Comparison of ENCODE assay signal across 9 mouse cellular contexts in the genomic region with DNA sequence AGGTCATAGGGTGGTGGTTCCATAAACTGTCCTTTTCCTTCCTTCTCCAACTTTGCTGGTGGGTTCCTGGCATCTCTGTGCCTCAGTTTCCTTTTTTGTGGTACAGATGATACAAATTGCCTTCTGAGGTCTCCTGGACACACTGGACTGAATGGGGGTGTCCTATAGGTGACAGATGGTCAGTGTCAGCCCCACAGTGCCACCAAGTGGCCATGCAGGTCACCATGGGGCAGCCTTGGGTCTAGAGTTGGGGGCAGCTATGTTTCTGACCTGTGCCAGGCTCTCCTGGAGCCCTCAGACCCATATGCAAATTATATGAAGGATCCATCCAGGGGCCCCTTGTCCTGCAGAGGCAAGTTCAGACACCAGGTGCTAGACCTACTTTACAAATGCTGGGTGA. TPM values are rescaled to one million over a fixed set of nuclear protein-coding genes. Genes with fewer than 3 reads are reported as not detected.
DNase-seq lines count a peak whose midpoint lies in the region; TF ChIP-seq lines count a peak whose summit lies in the region.
"Had no signal": no experiment of that assay in that cellular context is flagged by ENCODE, and none has a peak within 500 bp of the region (broad histone marks: within the 10 kb centered on the region; RNA-seq: fewer than 3 reads in every experiment).

No protein-coding gene starts in this region.

- H3K4me3 ChIP-seq in kidney, adult 2 months (ENCODE audit: insufficient read depth, low read depth, low read length) = no peak overlapping the region
- no peak overlapping the region for H3K4me3 ChIP-seq in ES-E14 (ENCODE audit: insufficient read depth in 1 of 2, low read depth in 1 of 2, low read length in 2 of 2, poor library complexity in 1 of 2, severe bottlenecking in 1 of 2)

- in situ Hi-C loops in ES-E14 (cut with MboI; ENCODE audit: low sequenced_read_pairs in 2 of 2, unreplicated experiment in 2 of 2) = no loop called here

- DNase-seq in kidney, adult 2 months = peak; percentile 31
- no peak for DNase-seq in kidney, adult 11 months
- DNase-seq in ES-E14 (ENCODE audit: low read depth, low spot score) = no peak
- peak; percentile 82 for DNase-seq in embryo, embryonic 10 days (ENCODE audit: low spot score)
- DNase-seq in kidney, adult 9 months = peak; percentile 25
- peak; percentile 45 for DNase-seq in retina, postnatal 1 day
- DNase-seq in c-Kit-positive CD71-positive TER-119-positive erythroid progenitor cells, embryonic 14.5 days (ENCODE audit: low spot score) = no peak
- DNase-seq in layer of hippocampus, adult 9-10 months (ENCODE audit: low spot score) = no peak

- no peak for TF ChIP-seq POLR2A in kidney, adult 2 months (IDR thresholded peaks at IDR 0.05; ENCODE audit: low read depth, low read length)

- peak; percentile 69 for TF ChIP-seq CTCF in kidney, adult 2 months (conservative IDR thresholded peaks at IDR 0.05; ENCODE audit: insufficient read depth, insufficient read length, low read depth, low read length)

- no peaks in the 10 kb centered on the region for H3K4me1 ChIP-seq in kidney, adult 2 months (ENCODE audit: control insufficient read depth, insufficient read depth, low read length)
- H3K4me1 ChIP-seq in ES-E14 (ENCODE audit: control insufficient read depth in 2 of 2, insufficient read depth in 2 of 2, low read length in 2 of 2, poor library complexity in 1 of 2) = peaks cover 0 to 11% of the 10 kb centered on the region in 2 experiments; a peak in 1 of 4 replicates

- H3K9ac ChIP-seq in ES-E14 (ENCODE audit: insufficient read depth, low read depth, low read length, poor library complexity, severe bottlenecking) = no peak overlapping the region

- H3K9me3 ChIP-seq in ES-E14 (ENCODE audit: control insufficient read depth, insufficient read depth, low read depth, low read length) = no peaks in the 10 kb centered on the region

- no peak overlapping the region for H3K27ac ChIP-seq in kidney, adult 2 months (ENCODE audit: insufficient read depth, low read depth, low read length)
- no peak overlapping the region for H3K27ac ChIP-seq in ES-E14 (ENCODE audit: insufficient read depth, low read depth, low read length, poor library complexity, severe bottlenecking)

- no peaks in the 10 kb centered on the region for H3K27me3 ChIP-seq in kidney, adult 2 months (replicated peaks; ENCODE audit: control insufficient read depth, insufficient read depth, low read length)

- H3K36me3 ChIP-seq in kidney, adult 2 months (ENCODE audit: control insufficient read depth, insufficient read depth, low read length) = no peaks in the 10 kb centered on the region
- H3K36me3 ChIP-seq in ES-E14 (ENCODE audit: control insufficient read depth, insufficient read depth, low read length, poor library complexity, severe bottlenecking) = no peaks in the 10 kb centered on the region

TF ChIP-seq in ES-E14, 5 proteins besides CTCF, POLR2A, EP300 and RAD21:
- peak; percentile 17; the same call in 1 of the 2 replicates for TF ChIP-seq ZC3H11A (IDR thresholded peaks at IDR 0.05; ENCODE audit: borderline replicate concordance, low read depth, low read length)
- no peak for TF ChIP-seq MAFK (IDR thresholded peaks at IDR 0.05; ENCODE audit: insufficient read depth, low read depth, low read length)

RNA-seq across cellular contexts. Expression of a gene that starts 50.8 kb away (rescaled TPM):
- not detected in 2 replicates for polyA plus RNA-seq in kidney, adult 2 months (2012; rRNA removed)
- not detected in 2 replicates for total RNA-seq in ES-E14 (2012; rRNA removed)
- total RNA-seq: left cerebral cortex, postnatal 10 days had no signal

Comparison
In these comparisons a context has a peak if more than half of its experiments do, and no peak if none do; other contexts are left out.
1. DNase-seq: peak in kidney, adult 2 months (single experiment), embryo, embryonic 10 days (single experiment), kidney, adult 9 months (single experiment) and retina, postnatal 1 day (single experiment); none in kidney, adult 11 months (single experiment), ES-E14 (single experiment), c-Kit-positive CD71-positive TER-119-positive erythroid progenitor cells, embryonic 14.5 days (single experiment) and layer of hippocampus, adult 9-10 months (single experiment).